Mouse (Mus musculus) olfactory bulb, adult 2 months (tissue): Measurements from ENCODE around the gene Cul5.

Source experiments
- CTCF ChIP-seq: fragments of 200-500 bp; IDR thresholded peaks from 2 replicates; pipeline ENCODE4 v1.5.1; 2012; ENCODE audit warnings: low read depth, mild to moderate bottlenecking, low read length, moderate library complexity; ENCODE audit not compliant: insufficient read depth
- POLR2A ChIP-seq: fragments of 200-500 bp; IDR thresholded peaks from 2 replicates; pipeline ENCODE4 v1.6.1; 2012; ENCODE audit warnings: mild to moderate bottlenecking, low read depth, low read length, moderate library complexity; ENCODE audit not compliant: insufficient read depth

DNA sequence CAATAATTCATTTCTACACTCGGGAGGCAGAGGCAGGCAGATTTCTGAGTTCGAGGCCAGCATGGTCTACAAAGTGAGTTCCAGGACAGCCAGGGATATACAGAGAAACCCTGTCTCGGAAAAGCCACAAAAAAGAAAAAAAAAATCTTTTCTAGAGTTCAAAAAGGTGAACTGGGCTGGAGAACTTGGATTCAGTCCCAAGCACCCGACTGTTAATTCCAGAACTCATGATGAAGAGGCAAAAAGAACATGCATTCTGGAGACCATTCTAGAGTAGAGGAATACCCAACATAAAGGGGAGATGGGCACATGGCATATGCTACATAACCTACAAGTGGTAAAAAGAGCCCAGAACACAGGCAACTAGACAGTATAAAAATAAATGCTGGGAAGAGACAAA lies 62.0 kb downstream of the Cul5 start:
- TF ChIP-seq CTCF = no peak
- TF ChIP-seq POLR2A = no peak
